Mouse (Mus musculus) frontal cortex, postnatal 25 days (tissue): Measurements from ENCODE around the gene Fpgt.
A peak's percentile ranks its signal among the peaks of the same experiment; 100 is the strongest.

Experiments used
- DNase-seq, 2 experiments: peaks; one replicate each; pipeline ENCODE4 v3.0.0; 2022; ENCODE audit warnings: low spot score in 2 of 2

The Fpgt gene

GRCm38 (mm10) chr3:155093116-155093956 is at the start of gene Fpgt, which contains the start of gene Lrriq3:
Gene Fpgt, minus strand, starts transcription at chr3:155093403.
Gene Lrriq3, plus strand, starts transcription at chr3:155093434.
- peak; percentile 81 to 83 for DNase-seq

GRCm38 (mm10) chr3:155141047-155141446 is 47.8 kb upstream of the Fpgt start:
- DNase-seq = no peak

GRCm38 (mm10) chr3:155137737-155138136 is 44.5 kb upstream of the Fpgt start:
- DNase-seq = no peak

GRCm38 (mm10) chr3:155105957-155106356 is 12.8 kb upstream of the Fpgt start:
- DNase-seq = no peak

- no peak for DNase-seq
Measured at GRCm38 (mm10) chr3:155099266-155099665, 6.1 kb upstream of the Fpgt start.

GRCm38 (mm10) chr3:155092081-155092480 is 1.1 kb downstream of the Fpgt start:
- no peak for DNase-seq

- DNase-seq = no peak
Measured at GRCm38 (mm10) chr3:155077908-155078307, 15.3 kb downstream of the Fpgt start.

- no peak for DNase-seq
Measured at GRCm38 (mm10) chr3:155059449-155059822, 33.8 kb downstream of the Fpgt start.

- no peak for DNase-seq
Measured at GRCm38 (mm10) chr3:155058800-155059448, 34.3 kb downstream of the Fpgt start.

GRCm38 (mm10) chr3:155057566-155057965 is 35.6 kb downstream of the Fpgt start:
- no peak for DNase-seq

- no peak for DNase-seq
Measured at GRCm38 (mm10) chr3:155056606-155057005, 36.6 kb downstream of the Fpgt start.

- no peak for DNase-seq
Measured at GRCm38 (mm10) chr3:155055231-155055916, 37.8 kb downstream of the Fpgt start, which contains the start of gene Tnni3k. Gene Tnni3k, minus strand, starts transcription at chr3:155055407.

- no peak for DNase-seq
Measured at GRCm38 (mm10) chr3:155053189-155053588, 40.0 kb downstream of the Fpgt start.

GRCm38 (mm10) chr3:155052021-155052420 is 41.2 kb downstream of the Fpgt start:
- no peak for DNase-seq

- no peak for DNase-seq
Measured at GRCm38 (mm10) chr3:155039012-155039836, 54.0 kb downstream of the Fpgt start.
